ENCODE assay signal across 8 mouse cellular contexts in genomic region chr11:117081165-117082064, GRCm38 (mm10). TPM values are rescaled to one million over a fixed set of nuclear protein-coding genes. Genes with fewer than 3 reads are reported as not detected.
DNase-seq lines count a peak whose midpoint lies in the region; ATAC-seq and TF ChIP-seq lines count a peak whose summit lies in the region.

No protein-coding gene starts in this region.

- peak; percentile 88 for ATAC-seq in embryonic facial prominence, embryonic 14.5 days (ENCODE audit: low read depth)
- ATAC-seq in limb, embryonic 14.5 days (ENCODE audit: low FRiP score, low read depth): peak; percentile 81
- ATAC-seq in midbrain, embryonic 15.5 days (replicated peaks): peak; percentile 65; the same call in 1 of the 2 replicates

- no peaks in the 10 kb centered on the region for H3K9me3 ChIP-seq in embryonic facial prominence, embryonic 14.5 days (ENCODE audit: control insufficient read depth, low read length)
- H3K9me3 ChIP-seq in limb, embryonic 14.5 days (ENCODE audit: control insufficient read depth, low read length): no peaks in the 10 kb centered on the region
- H3K9me3 ChIP-seq in midbrain, embryonic 15.5 days: no peaks in the 10 kb centered on the region

- 31% methylated on average over 16 of the region's 16 CpGs for WGBS in embryonic facial prominence, embryonic 14.5 days
- WGBS in limb, embryonic 14.5 days: 30% methylated on average over 16 of the region's 16 CpGs
- WGBS in midbrain, embryonic 15.5 days: 30% methylated on average over 16 of the region's 16 CpGs

- no peak for TF ChIP-seq POLR2A in limb, embryonic 14.5 days (IDR thresholded peaks at IDR 0.05; ENCODE audit: borderline replicate concordance, extremely low read depth, insufficient read depth, insufficient read length)

- peak overlapping the region; percentile 31 for H3K4me2 ChIP-seq in embryonic facial prominence, embryonic 14.5 days (ENCODE audit: low read depth, low read length)
- H3K4me2 ChIP-seq in limb, embryonic 14.5 days (replicated peaks; ENCODE audit: low read depth, low read length, severe bottlenecking): peak overlapping the region; percentile 22
- peak overlapping the region; percentile 27; the same call in 1 of the 2 replicates for H3K4me2 ChIP-seq in midbrain, embryonic 15.5 days

- H3K27ac ChIP-seq in embryonic facial prominence, embryonic 14.5 days (replicated peaks; ENCODE audit: low read depth, low read length): peak overlapping the region; percentile 78
- peak overlapping the region; percentile 68 for H3K27ac ChIP-seq in limb, embryonic 14.5 days (replicated peaks; ENCODE audit: low read depth, low read length)
- H3K27ac ChIP-seq in midbrain, embryonic 15.5 days: peak overlapping the region; percentile 66

- H3K36me3 ChIP-seq in embryonic facial prominence, embryonic 14.5 days (ENCODE audit: control insufficient read depth, insufficient read depth, low read length): peaks cover 36% of the 10 kb centered on the region
- H3K36me3 ChIP-seq in limb, embryonic 14.5 days (ENCODE audit: control insufficient read depth, insufficient read depth, low read length): peaks cover 35% of the 10 kb centered on the region
- peaks cover 21% of the 10 kb centered on the region for H3K36me3 ChIP-seq in midbrain, embryonic 15.5 days (replicated peaks)

- peak overlapping the region; percentile 34; the same call in 1 of the 2 replicates for H3K9ac ChIP-seq in embryonic facial prominence, embryonic 14.5 days (ENCODE audit: low read depth, low read length)
- H3K9ac ChIP-seq in limb, embryonic 14.5 days (ENCODE audit: low read depth, low read length, severe bottlenecking): no peak overlapping the region
- H3K9ac ChIP-seq in midbrain, embryonic 15.5 days: 0 out of 2 replicates have a peak overlapping the region, but pooled peaks have one; percentile 1

- peak; percentile 70 for DNase-seq in A20 (ENCODE audit: low read depth, low spot score)
- peak; percentile 22 to 55 for DNase-seq in adrenal gland, postnatal 4 days (ENCODE audit: low spot score in 2 of 2)
- peak; percentile 97 for DNase-seq in embryonic facial prominence, embryonic 14.5 days (ENCODE audit: low spot score)
- DNase-seq in heart, adult 8-10 months (ENCODE audit: low spot score): peak; percentile 94
- DNase-seq in kidney, adult 8-10 months: peak; percentile 86 to 89
- DNase-seq in limb, embryonic 14.5 days (ENCODE audit: low spot score): peak; percentile 92
- DNase-seq in spleen, adult 18-20 months: peak; percentile 14 to 47

- H3K27me3 ChIP-seq in embryonic facial prominence, embryonic 14.5 days (replicated peaks; ENCODE audit: control insufficient read depth, insufficient read depth, low read length): no peaks in the 10 kb centered on the region
- H3K27me3 ChIP-seq in limb, embryonic 14.5 days (ENCODE audit: control insufficient read depth, insufficient read depth, low read length): no peaks in the 10 kb centered on the region
- H3K27me3 ChIP-seq in midbrain, embryonic 15.5 days (replicated peaks): no peaks in the 10 kb centered on the region

- H3K4me3 ChIP-seq in embryonic facial prominence, embryonic 14.5 days (ENCODE audit: low read depth, low read length): no peak overlapping the region
- no peak overlapping the region for H3K4me3 ChIP-seq in limb, embryonic 14.5 days (replicated peaks; ENCODE audit: low read length)
- H3K4me3 ChIP-seq in midbrain, embryonic 15.5 days: no peak overlapping the region

- peaks cover 20% of the 10 kb centered on the region for H3K4me1 ChIP-seq in embryonic facial prominence, embryonic 14.5 days (ENCODE audit: control insufficient read depth, insufficient read depth, low read length)
- peaks cover 26% of the 10 kb centered on the region for H3K4me1 ChIP-seq in limb, embryonic 14.5 days (ENCODE audit: control insufficient read depth, insufficient read depth, low read length)
- peaks cover 30% of the 10 kb centered on the region for H3K4me1 ChIP-seq in midbrain, embryonic 15.5 days

RNA-seq across cellular contexts. Expression of gene Sec14l1, which starts 33.6 kb away (rescaled TPM):
- 100 to 1,000 TPM; 171 to 174 TPM for total RNA-seq in adrenal gland, postnatal 4 days (2021)
- polyA plus RNA-seq in embryonic facial prominence, embryonic 14.5 days (2014; fragmentation: Nextera tagmentation; extraction: Ambion mirVana): 43.8 and 45.4 TPM in 2 replicates
- 10 to 100 TPM; 61.1 to 74.3 (median 69.2) TPM for total RNA-seq in heart, adult 8-10 months (2022)
- 72.5 and 85.2 TPM in 2 replicates for polyA plus RNA-seq in limb, embryonic 14.5 days (2012; rRNA removed)
- polyA plus RNA-seq in limb, embryonic 14.5 days (2014; fragmentation: Nextera tagmentation; extraction: Ambion mirVana): 38.7 and 40.3 TPM in 2 replicates
- polyA plus RNA-seq in midbrain, embryonic 15.5 days (2015; fragmentation: Nextera tagmentation; extraction: Ambion mirVana): 62.8 and 63.9 TPM in 2 replicates

Comparison
In these comparisons a context has a peak if more than half of its experiments do, and no peak if none do; other contexts are left out.
1. DNase-seq: peak in every context shown above with its lines; median percentile 97 in embryonic facial prominence, embryonic 14.5 days; 94 in heart, adult 8-10 months; 92 in limb, embryonic 14.5 days; 88 in kidney, adult 8-10 months; 70 in A20; 38 in adrenal gland, postnatal 4 days; 30 in spleen, adult 18-20 months.